Mouse (Mus musculus): ENCODE data around the gene Tln1. TPM values are rescaled to one million over a fixed set of nuclear protein-coding genes. Genes with fewer than 3 reads are reported as not detected.
A peak's percentile ranks its signal among the peaks of the same experiment; 100 is the strongest.

Gene Tln1
- total and polyA plus RNA-seq, 2 experiments from 2014 or later = 51.0 to 70.3 TPM

GRCm38 (mm10) chr4:43562769-43563600 lies 494 bp upstream of the Tln1 start:
- Histone ChIP-seq H3K27ac (peak overlapping the region; percentile 95), H3K27me3 (ENCODE audit: insufficient read depth, low read length) (no peaks in the 10 kb centered on the region), H3K4me1 (ENCODE audit: insufficient read depth, low read length) (peaks cover 18% of the 10 kb centered on the region), H3K4me2 (ENCODE audit: low read depth, low read length) (peak overlapping the region; percentile 64), H3K4me3 (ENCODE audit: low read length) (peak overlapping the region; percentile 85), H3K9ac (replicated peaks; ENCODE audit: low read length) (peak overlapping the region; percentile 91), H3K9me3 (ENCODE audit: low read length) (no peaks in the 10 kb centered on the region), H3K36me3 (ENCODE audit: insufficient read depth, low read length) (peaks cover 36% of the 10 kb centered on the region)
- DNase-seq (ENCODE audit: low spot score) (peak; percentile 40), ATAC-seq (peak; percentile 27)
- 6% methylated on average over 22 of the region's 22 CpGs for WGBS
- no peak for TF ChIP-seq CTCF (IDR thresholded peaks at IDR 0.05; ENCODE audit: low read depth)

- Histone ChIP-seq H3K4me3 (ENCODE audit: low read length) (peak overlapping the region; percentile 85), H3K4me1 (ENCODE audit: insufficient read depth, low read length) (peaks cover 18% of the 10 kb centered on the region), H3K4me2 (ENCODE audit: low read depth, low read length) (peak overlapping the region; percentile 64), H3K9ac (replicated peaks; ENCODE audit: low read length) (peak overlapping the region; percentile 91), H3K27me3 (ENCODE audit: insufficient read depth, low read length) (no peaks in the 10 kb centered on the region), H3K36me3 (ENCODE audit: insufficient read depth, low read length) (peaks cover 21% of the 10 kb centered on the region), H3K9me3 (ENCODE audit: low read length) (no peaks in the 10 kb centered on the region), H3K27ac (peak overlapping the region; percentile 95)
- no peak for TF ChIP-seq CTCF (IDR thresholded peaks at IDR 0.05; ENCODE audit: low read depth)
- no peak for DNase-seq (ENCODE audit: low spot score)
- 3% methylated on average over 16 of the region's 16 CpGs for WGBS
- ATAC-seq = no peak; the same call in 1 of the 2 replicates
Observed at GRCm38 (mm10) chr4:43561436-43561996, 975 bp downstream of the Tln1 start.

- peaks cover 18% of the 10 kb centered on the region for H3K36me3 ChIP-seq (ENCODE audit: insufficient read depth, low read length)
- H3K4me3 ChIP-seq (ENCODE audit: low read length) = peak overlapping the region; percentile 85
- peak overlapping the region; percentile 91 for H3K9ac ChIP-seq (replicated peaks; ENCODE audit: low read length)
- peaks cover 18% of the 10 kb centered on the region for H3K4me1 ChIP-seq (ENCODE audit: insufficient read depth, low read length)
- no peak for ATAC-seq
- no peaks in the 10 kb centered on the region for H3K27me3 ChIP-seq (ENCODE audit: insufficient read depth, low read length)
- no peak overlapping the region for H3K27ac ChIP-seq
- WGBS = 33% methylated on average over 2 of the region's 2 CpGs
- peak overlapping the region; percentile 64 for H3K4me2 ChIP-seq (ENCODE audit: low read depth, low read length)
- DNase-seq (ENCODE audit: low spot score) = no peak
- H3K9me3 ChIP-seq (ENCODE audit: low read length) = no peaks in the 10 kb centered on the region
- no peak for TF ChIP-seq CTCF (IDR thresholded peaks at IDR 0.05; ENCODE audit: low read depth)
Observed at GRCm38 (mm10) chr4:43560976-43561375, 1.5 kb downstream of the Tln1 start.

GRCm38 (mm10) chr4:43560243-43560611 lies 2.3 kb downstream of the Tln1 start:
- H3K27ac ChIP-seq = no peak overlapping the region
- H3K4me2 ChIP-seq (ENCODE audit: low read depth, low read length) = peak overlapping the region; percentile 64
- no peaks in the 10 kb centered on the region for H3K27me3 ChIP-seq (ENCODE audit: insufficient read depth, low read length)
- H3K36me3 ChIP-seq (ENCODE audit: insufficient read depth, low read length) = peaks cover 18% of the 10 kb centered on the region
- H3K9ac ChIP-seq (replicated peaks; ENCODE audit: low read length) = no peak overlapping the region; the same call in 1 of the 2 replicates
- H3K9me3 ChIP-seq (ENCODE audit: low read length) = no peaks in the 10 kb centered on the region
- no peak for ATAC-seq
- H3K4me1 ChIP-seq (ENCODE audit: insufficient read depth, low read length) = peaks cover 18% of the 10 kb centered on the region
- TF ChIP-seq CTCF (IDR thresholded peaks at IDR 0.05; ENCODE audit: low read depth) = no peak
- no peak for DNase-seq (ENCODE audit: low spot score)
- 54% methylated on average over 5 of the region's 6 CpGs for WGBS
- no peak overlapping the region for H3K4me3 ChIP-seq (ENCODE audit: low read length)

GRCm38 (mm10) chr4:43559519-43560242 lies 2.8 kb downstream of the Tln1 start:
- Histone ChIP-seq H3K4me2 (ENCODE audit: low read depth, low read length) (peak overlapping the region; percentile 64; the same call in 1 of the 2 replicates), H3K27me3 (ENCODE audit: insufficient read depth, low read length) (no peaks in the 10 kb centered on the region), H3K9me3 (ENCODE audit: low read length) (no peaks in the 10 kb centered on the region), H3K27ac (no peak overlapping the region), H3K9ac (replicated peaks; ENCODE audit: low read length) (no peak overlapping the region; the same call in 1 of the 2 replicates), H3K4me1 (ENCODE audit: insufficient read depth, low read length) (peaks cover 18% of the 10 kb centered on the region), H3K4me3 (ENCODE audit: low read length) (no peak overlapping the region), H3K36me3 (ENCODE audit: insufficient read depth, low read length) (peaks cover 19% of the 10 kb centered on the region)
- no peak for TF ChIP-seq CTCF (IDR thresholded peaks at IDR 0.05; ENCODE audit: low read depth)
- no peak for ATAC-seq
- no peak for DNase-seq (ENCODE audit: low spot score)
- WGBS = 83% methylated on average over 13 of the region's 13 CpGs

GRCm38 (mm10) chr4:43558631-43559356 lies 3.7 kb downstream of the Tln1 start:
- Histone ChIP-seq H3K4me2 (ENCODE audit: low read depth, low read length) (peak overlapping the region; percentile 25; the same call in 1 of the 2 replicates), H3K27me3 (ENCODE audit: insufficient read depth, low read length) (no peaks in the 10 kb centered on the region), H3K27ac (peak overlapping the region; percentile 54; the same call in 1 of the 2 replicates), H3K9ac (replicated peaks; ENCODE audit: low read length) (0 out of 2 replicates have a peak overlapping the region, but pooled peaks have one; percentile 3), H3K4me1 (ENCODE audit: insufficient read depth, low read length) (peaks cover 18% of the 10 kb centered on the region), H3K36me3 (ENCODE audit: insufficient read depth, low read length) (peaks cover 28% of the 10 kb centered on the region), H3K4me3 (ENCODE audit: low read length) (no peak overlapping the region), H3K9me3 (ENCODE audit: low read length) (no peaks in the 10 kb centered on the region)
- TF ChIP-seq CTCF (IDR thresholded peaks at IDR 0.05; ENCODE audit: low read depth) = no peak
- WGBS = 28% methylated on average over 13 of the region's 13 CpGs
- peak; percentile 21 for DNase-seq (ENCODE audit: low spot score)
- no peak for ATAC-seq

All from hindbrain, postnatal 0 days (tissue).